Mouse (Mus musculus) thymus, postnatal 0 days (tissue): Measurements from ENCODE around the gene Pakap. TPM values are rescaled to one million over a fixed set of nuclear protein-coding genes. Genes with fewer than 3 reads are reported as not detected.

ENCODE experiments used
- DNase-seq: peaks from one replicate; pipeline ENCODE4 v3.0.0-alpha.2; 2015; ENCODE audit warnings: low spot score
- polyA plus RNA-seq: library from polyadenylated mRNA; unstranded; fragments of >200 nt; fragmentation: Nextera tagmentation; extraction: Ambion mirVana; gene quantifications from 2 replicates; pipeline ENCODE4 v1.2.1, GENCODE M21; 2015

Pakap gene
- polyA plus RNA-seq, 1 experiment from 2014 or later, result 10.0 TPM

- DNase-seq, result peak; percentile 36
Observed at GRCm38 (mm10) chr4:57833060-57833459, 265.1 kb downstream of the Pakap start.

DNA sequence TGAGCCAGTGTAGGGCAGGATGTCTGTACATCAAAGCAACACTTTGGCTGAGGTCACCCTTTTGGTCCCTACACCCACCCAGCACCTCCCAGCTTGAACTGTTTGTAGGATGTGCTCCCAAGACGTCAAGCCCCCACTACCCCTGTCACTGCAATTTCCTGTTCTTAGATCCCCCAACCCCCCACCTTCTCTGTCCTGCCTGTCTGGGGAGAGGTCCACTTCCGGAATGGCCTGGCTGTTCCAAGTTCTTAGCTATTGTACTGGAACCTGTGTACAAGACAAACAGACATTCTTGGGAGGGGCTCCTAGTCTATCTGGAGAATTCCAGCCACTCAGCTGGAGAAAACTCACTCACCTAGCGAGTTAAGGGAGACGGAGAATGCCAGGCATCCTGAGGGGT, 266.2 kb downstream of the Pakap start:
- peak; percentile 62 for DNase-seq

DNA sequence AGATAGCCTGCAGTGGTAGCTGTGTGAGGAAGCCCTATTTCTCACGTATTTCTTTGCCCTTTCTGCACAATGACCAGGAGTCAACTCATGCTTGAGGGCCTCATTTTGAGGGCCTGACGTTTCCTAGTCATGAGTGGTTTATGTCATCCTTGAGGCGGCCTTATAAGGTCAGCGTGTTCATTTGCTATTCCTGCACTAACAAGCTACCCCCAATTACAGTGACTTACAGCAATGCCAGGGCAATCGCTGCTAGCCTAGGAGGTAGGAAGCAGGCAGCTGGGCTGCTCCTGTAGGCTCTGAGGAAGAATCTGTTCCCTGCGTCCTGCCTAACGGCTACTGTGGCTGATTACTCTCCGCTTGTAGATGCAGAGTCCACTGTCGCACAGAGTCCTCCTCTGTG, 269.1 kb downstream of the Pakap start:
- DNase-seq, result no peak

- no peak for DNase-seq
Observed at GRCm38 (mm10) chr4:57839343-57839742, 271.4 kb downstream of the Pakap start.

DNA sequence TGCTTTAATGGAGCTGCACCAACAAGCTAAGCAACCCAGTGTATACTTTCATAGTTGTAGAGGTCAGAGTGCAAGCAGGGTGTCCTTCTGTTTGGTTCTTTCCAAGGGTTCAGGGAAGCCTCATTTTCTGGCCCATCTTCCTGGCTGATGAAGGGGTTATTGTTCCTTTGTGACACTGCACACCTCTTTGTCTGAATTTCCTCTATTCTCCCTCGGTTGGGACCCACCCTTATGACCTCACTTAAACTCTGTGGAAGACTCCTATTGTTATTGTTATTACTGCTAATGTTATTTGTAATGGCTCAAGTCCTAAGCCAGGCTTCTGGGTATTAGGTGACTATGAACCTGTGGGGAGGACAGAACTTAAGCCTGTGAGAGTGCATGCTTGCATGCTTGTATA, 273.9 kb downstream of the Pakap start:
- no peak for DNase-seq

GRCm38 (mm10) chr4:57842472-57843305, 274.7 kb downstream of the Pakap start:
- no peak for DNase-seq

GRCm38 (mm10) chr4:57845031-57845431, 277.1 kb downstream of the Pakap start:
- no peak for DNase-seq

GRCm38 (mm10) chr4:57845541-57846210, 277.7 kb downstream of the Pakap start:
- no peak for DNase-seq

DNA sequence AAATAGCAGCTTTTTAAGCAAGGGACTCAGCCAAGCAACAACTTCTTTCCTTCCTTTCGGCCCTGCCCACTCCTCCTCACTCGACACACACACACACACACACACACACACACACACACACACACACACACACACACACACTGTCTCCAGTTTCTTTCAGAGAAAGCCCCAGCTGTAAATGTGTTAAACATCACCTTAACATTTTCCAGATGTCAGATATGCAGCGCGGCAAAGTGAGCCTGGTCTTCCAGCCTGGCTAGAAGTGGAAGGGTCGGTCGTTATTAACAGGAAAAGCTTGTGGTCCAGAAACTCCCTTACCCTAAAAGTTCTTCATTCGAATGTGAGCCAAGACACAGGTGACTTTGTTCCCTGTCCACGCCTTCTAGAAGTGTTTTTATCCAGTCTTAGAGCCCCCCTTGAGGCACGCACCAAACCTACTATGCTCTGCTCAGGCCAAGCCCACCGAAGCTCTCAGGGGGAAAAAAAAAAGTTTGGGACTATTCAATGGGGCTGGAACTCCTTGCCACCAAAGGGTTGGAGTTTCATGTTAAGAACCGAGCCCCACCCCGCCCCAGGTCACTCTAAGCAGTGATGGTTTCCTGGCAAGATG, 278.5 kb downstream of the Pakap start:
- DNase-seq, result no peak

DNA sequence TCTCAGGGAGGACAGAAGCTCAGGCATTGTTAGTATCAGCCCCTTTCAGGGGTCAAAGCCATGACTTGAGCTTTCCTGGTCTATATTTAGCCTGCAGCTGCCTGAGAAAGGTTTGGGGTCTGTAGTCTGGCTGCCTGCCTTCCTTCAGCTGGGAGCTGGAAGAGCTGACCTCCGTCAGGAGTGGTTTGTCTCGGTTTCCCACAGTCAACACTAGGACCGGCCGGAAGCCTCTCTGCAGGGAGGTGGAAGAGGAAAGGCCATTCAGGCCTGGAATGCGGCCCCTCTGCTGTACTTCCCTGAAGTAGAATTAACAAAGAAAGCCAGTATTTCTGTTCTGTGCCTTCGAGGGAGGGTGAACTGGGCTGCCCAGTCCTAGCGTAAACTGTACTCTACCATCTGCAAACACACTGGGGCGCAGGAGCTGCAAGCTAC, 279.0 kb downstream of the Pakap start:
- no peak for DNase-seq

- no peak for DNase-seq
Observed at GRCm38 (mm10) chr4:57847676-57848075, 279.7 kb downstream of the Pakap start.

DNA sequence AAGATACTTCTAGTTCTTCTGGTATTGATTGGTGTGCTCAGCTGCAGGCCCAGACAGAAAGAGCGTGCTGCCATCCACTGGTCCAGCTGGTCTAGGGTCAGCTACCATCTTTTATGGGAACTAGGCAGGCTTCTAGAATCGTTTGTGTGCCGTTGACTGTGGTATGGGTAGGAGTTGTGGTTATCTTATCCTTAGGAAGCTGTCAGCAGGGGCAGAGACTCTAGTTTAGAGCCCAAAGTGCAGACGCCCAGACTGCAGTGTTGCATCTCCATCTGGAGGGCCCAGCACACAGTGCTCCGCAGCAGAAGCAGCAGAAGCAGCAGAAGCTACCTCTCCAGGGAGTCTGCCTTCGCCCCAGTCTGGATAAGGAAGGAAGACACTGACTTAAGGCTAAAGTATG, 281.5 kb downstream of the Pakap start:
- DNase-seq, result no peak

- no peak for DNase-seq
Observed at GRCm38 (mm10) chr4:57851731-57852130, 283.8 kb downstream of the Pakap start.

GRCm38 (mm10) chr4:57852461-57853040, 284.6 kb downstream of the Pakap start:
- no peak for DNase-seq

- no peak for DNase-seq
Observed at GRCm38 (mm10) chr4:57854181-57854580, 286.2 kb downstream of the Pakap start.

- DNase-seq, result no peak
Observed at GRCm38 (mm10) chr4:57855281-57855941, 287.4 kb downstream of the Pakap start.

- no peak for DNase-seq
Observed at GRCm38 (mm10) chr4:57856673-57857072, 288.7 kb downstream of the Pakap start.

DNA sequence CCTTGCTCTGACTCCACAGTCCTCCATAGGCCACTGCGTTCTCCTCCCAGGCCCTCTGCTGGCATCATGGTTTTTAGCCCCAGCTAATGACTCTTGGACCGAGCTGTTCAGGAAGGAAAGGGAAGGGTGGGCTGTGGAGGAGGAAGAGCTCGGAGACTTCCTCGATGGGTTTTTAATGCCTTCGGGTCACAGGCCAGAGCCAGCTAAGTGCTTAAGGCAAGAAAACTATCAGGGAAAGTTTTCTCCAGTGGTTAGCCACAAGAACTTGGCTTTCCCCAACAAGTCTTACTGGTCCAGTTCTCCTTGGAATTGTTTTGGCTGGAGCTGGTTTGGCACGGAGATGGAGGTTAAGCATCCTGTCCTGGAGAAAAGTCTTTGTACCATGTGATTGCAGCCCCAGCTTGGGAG, 292.2 kb downstream of the Pakap start:
- DNase-seq, result no peak

DNA sequence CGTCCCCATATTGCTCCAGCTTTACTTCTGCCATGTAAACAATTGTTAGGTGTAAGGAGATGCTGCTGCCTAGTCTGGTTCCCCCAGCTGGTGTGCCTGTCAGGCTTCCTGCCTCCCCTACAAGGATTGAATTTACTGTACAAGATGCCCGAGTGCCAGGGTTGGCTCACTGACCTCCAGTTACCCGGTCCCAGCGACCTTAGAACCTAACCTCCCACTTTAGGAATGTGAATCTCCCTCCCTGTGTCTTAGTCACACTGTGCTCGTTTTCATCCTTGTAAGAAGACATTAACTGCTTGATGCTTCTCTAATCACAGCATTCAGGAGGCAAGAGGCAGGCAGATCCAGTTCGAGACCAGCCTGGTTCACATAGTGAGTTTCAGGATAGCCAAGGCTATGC, 293.2 kb downstream of the Pakap start:
- no peak for DNase-seq

GRCm38 (mm10) chr4:57861856-57862255, 293.9 kb downstream of the Pakap start:
- no peak for DNase-seq

- no peak for DNase-seq
Observed at GRCm38 (mm10) chr4:57862269-57862986, 294.4 kb downstream of the Pakap start.
